Mouse (Mus musculus) lung, adult 2 months (tissue): ENCODE results near the gene Aggf1.

Experiments used
- CTCF ChIP-seq: fragments of 200-500 bp; IDR thresholded peaks from 2 replicates; pipeline ENCODE4 v1.5.1; 2011; ENCODE audit warnings: mild to moderate bottlenecking, low read length, control low read depth; ENCODE audit not compliant: insufficient read depth
- POLR2A ChIP-seq: fragments of 200-500 bp; IDR thresholded peaks from 2 replicates; pipeline ENCODE4 v1.6.1; 2011; ENCODE audit warnings: low read depth, mild to moderate bottlenecking, control low read depth, low read length, borderline replicate concordance; ENCODE audit errors: extremely low read depth

GRCm38 (mm10) chr13:95306596-95306995 is 68.6 kb downstream of the Aggf1 start:
- TF ChIP-seq POLR2A = no peak
- no peak for TF ChIP-seq CTCF
